Mouse (Mus musculus) ES-E14 (cell line): ENCODE measurements around the gene Asz1. TPM values are rescaled to one million over a fixed set of nuclear protein-coding genes. Genes with fewer than 3 reads are reported as not detected.

Source experiments
- DNase-seq: peaks from one replicate; pipeline ENCODE4 v3.0.0-alpha.2; 2013; ENCODE audit warnings: low read depth, low spot score
- H3K27ac ChIP-seq: 2 replicates; pipeline ENCODE4 v1.5.1; 2012; ENCODE audit warnings: low read depth, mild to moderate bottlenecking, low read length, moderate library complexity, mixed read lengths; ENCODE audit not compliant: poor library complexity, insufficient read depth, severe bottlenecking
- H3K36me3 ChIP-seq: 2 replicates; pipeline ENCODE4 v1.6.1; 2012; ENCODE audit warnings: mild to moderate bottlenecking, low read length, moderate library complexity, mixed read lengths; ENCODE audit not compliant: control insufficient read depth, poor library complexity, insufficient read depth, severe bottlenecking
- H3K4me1 ChIP-seq, 2 experiments: fragments of 150-350 bp in 1 of 2; sonication (generic) in 1 of 2; 2 replicates each; pipeline ENCODE4 v1.6.1; 2012; ENCODE audit warnings: low read length in 2 of 2, mild to moderate bottlenecking in 1 of 2, mixed read lengths in 1 of 2; ENCODE audit not compliant: control insufficient read depth in 2 of 2, insufficient read depth in 2 of 2, poor library complexity in 1 of 2
- H3K4me3 ChIP-seq, 2 experiments: fragments of 150-350 bp in 1 of 2; sonication (generic) in 1 of 2; 2 replicates each; pipeline ENCODE4 v1.5.1; 2012; ENCODE audit warnings: low read length in 2 of 2, low read depth in 1 of 2, mild to moderate bottlenecking in 1 of 2, mixed read lengths in 1 of 2; ENCODE audit not compliant: insufficient read depth in 1 of 2, poor library complexity in 1 of 2, severe bottlenecking in 1 of 2
- H3K9ac ChIP-seq: 2 replicates; pipeline ENCODE4 v1.6.1; 2012; ENCODE audit warnings: low read depth, mild to moderate bottlenecking, low read length, mixed read lengths; ENCODE audit not compliant: poor library complexity, insufficient read depth, severe bottlenecking
- H3K9me3 ChIP-seq: fragments of 150-350 bp; sonication (generic); 2 replicates; pipeline ENCODE4 v1.6.1; 2012; ENCODE audit warnings: low read depth, mild to moderate bottlenecking, low read length; ENCODE audit not compliant: control insufficient read depth, insufficient read depth
- CHD2 ChIP-seq: IDR thresholded peaks from 2 replicates; pipeline ENCODE4 v1.6.1; 2014; ENCODE audit warnings: mild to moderate bottlenecking, low read depth, low read length, inconsistent platforms
- HCFC1 ChIP-seq: IDR thresholded peaks from 2 replicates; pipeline ENCODE4 v1.6.1; 2012; ENCODE audit warnings: low read length, inconsistent platforms, borderline replicate concordance; ENCODE audit not compliant: insufficient read depth
- MAFK ChIP-seq: IDR thresholded peaks from 2 replicates; pipeline ENCODE4 v1.6.1; 2014; ENCODE audit warnings: mild to moderate bottlenecking, low read depth, low read length, inconsistent platforms; ENCODE audit not compliant: insufficient read depth
- ZC3H11A ChIP-seq: IDR thresholded peaks from 2 replicates; pipeline ENCODE4 v1.6.1; 2012; ENCODE audit warnings: low read depth, mild to moderate bottlenecking, inconsistent platforms, low read length, borderline replicate concordance
- ZNF384 ChIP-seq: IDR thresholded peaks from 2 replicates; pipeline ENCODE4 v1.6.1; 2012; ENCODE audit warnings: low read depth, low read length, inconsistent platforms
- in situ Hi-C, 2 experiments: fragments of 600-800 bp; cut with MboI; formaldehyde crosslinking; loops; one replicate each; pipeline ENCODE4 v1.15.1; 2025; ENCODE audit warnings: low sequenced_read_pairs in 2 of 2, inconsistent platforms in 1 of 2; ENCODE audit not compliant: unreplicated experiment in 2 of 2
- total RNA-seq: library from RNA; depleted of rRNA; stranded (reverse); fragments of 300-350 nt; gene quantifications from 2 replicates; pipeline ENCODE4 v1.2.3, GENCODE M21; 2012; rRNA removed

Asz1 gene
- total RNA-seq, 1 experiment: 1.6 TPM

GRCm38 (mm10) chr6:18002065-18002464, 106.8 kb downstream of the Asz1 start:
- Histone ChIP-seq H3K4me1 (no peaks in the 10 kb centered on the region), H3K4me3 (no peak overlapping the region), H3K36me3 (no peaks in the 10 kb centered on the region), H3K9me3 (no peaks in the 10 kb centered on the region), H3K27ac (no peak overlapping the region), H3K9ac (no peak overlapping the region)
- in situ Hi-C loops: no loop called here
- no peak for DNase-seq
- TF ChIP-seq ZC3H11A (no peak), CHD2 (no peak), HCFC1 (no peak), ZNF384 (no peak), MAFK (no peak)

Other genes with a start within 250 kb of the Asz1 start
- 0.11 and 0.27 TPM in 2 replicates for gene Wnt2, start 78.5 kb downstream of the Asz1 start, total RNA-seq
- 0.11 and 0.27 TPM in 2 replicates for gene Cftr, start 61.6 kb upstream of the Asz1 start, total RNA-seq